Comparison of ENCODE assay signal across 8 mouse cellular contexts in the genomic region with DNA sequence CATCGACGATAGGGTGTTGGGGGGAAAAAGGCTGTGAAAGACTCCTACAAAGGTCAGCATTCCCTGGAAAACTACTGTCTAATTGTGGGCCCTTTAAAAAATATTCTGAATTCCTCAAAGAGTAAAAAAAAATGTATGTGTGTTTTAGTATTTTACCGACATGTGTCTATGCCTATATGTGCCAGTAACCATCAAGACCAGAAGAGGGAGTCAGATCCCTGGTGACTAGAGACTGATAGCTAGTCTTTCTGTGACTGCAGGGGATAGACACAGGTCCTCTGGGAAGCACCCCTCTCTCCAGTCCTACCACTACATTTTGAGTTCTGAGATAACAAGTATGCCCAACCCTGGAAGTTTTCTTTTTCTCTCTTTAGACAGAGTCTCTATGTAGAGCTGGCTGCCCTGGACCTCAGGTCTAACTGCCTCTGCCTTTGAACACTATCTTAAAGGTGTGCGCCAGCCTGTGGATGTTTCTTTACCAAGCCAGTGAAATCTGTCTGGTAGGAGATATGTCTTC. TPM values are rescaled to one million over a fixed set of nuclear protein-coding genes. Genes with fewer than 3 reads are reported as not detected.
DNase-seq lines count a peak whose midpoint lies in the region; ATAC-seq and TF ChIP-seq lines count a peak whose summit lies in the region.

No protein-coding gene starts in this region.

- DNase-seq in 3T3-L1 (ENCODE audit: low read depth, low spot score), result peak; percentile 82
- DNase-seq in splenic B cell, adult 2 months (ENCODE audit: low read depth, low spot score), result peak; percentile 57
- no peak for DNase-seq in spleen, postnatal 10 days (ENCODE audit: low spot score in 2 of 2)
- no peak for DNase-seq in frontal cortex, postnatal 25 days (ENCODE audit: low spot score in 2 of 2)

- peaks cover 55% of the 10 kb centered on the region for H3K4me1 ChIP-seq in erythroblast, embryonic 14.5 days (ENCODE audit: control insufficient read depth)
- H3K4me1 ChIP-seq in cortical plate, adult 2 months (ENCODE audit: control insufficient read depth, insufficient read depth, low read length), result no peaks in the 10 kb centered on the region; the same call in 1 of the 2 replicates
- H3K4me1 ChIP-seq in intestine, postnatal 0 days (replicated peaks; ENCODE audit: control insufficient read depth, insufficient read depth, low read length), result no peaks in the 10 kb centered on the region; the same call in 1 of the 2 replicates

- TF ChIP-seq POLR2A in cortical plate, adult 2 months (IDR thresholded peaks at IDR 0.05; ENCODE audit: extremely low read depth, insufficient read depth, low read length), result no peak

- H3K9me3 ChIP-seq in erythroblast, embryonic 14.5 days (ENCODE audit: control insufficient read depth, low read length), result no peaks in the 10 kb centered on the region
- no peaks in the 10 kb centered on the region for H3K9me3 ChIP-seq in intestine, postnatal 0 days (ENCODE audit: control insufficient read depth)

- ATAC-seq in erythroblast, adult 5-6 weeks (replicated peaks; ENCODE audit: low FRiP score, poor library complexity, severe bottlenecking), result no peak
- ATAC-seq in intestine, postnatal 0 days, result peak; percentile 12; the same call in 1 of the 2 replicates

- peak overlapping the region; percentile 92 for H3K4me3 ChIP-seq in erythroblast, embryonic 14.5 days (replicated peaks)
- peak overlapping the region; percentile 51 for H3K4me3 ChIP-seq in cortical plate, adult 2 months (ENCODE audit: insufficient read depth, low read length)
- H3K4me3 ChIP-seq in intestine, postnatal 0 days (ENCODE audit: low read depth, low read length), result peak overlapping the region; percentile 70

- peak overlapping the region; percentile 51; the same call in 1 of the 2 replicates for H3K9ac ChIP-seq in intestine, postnatal 0 days (ENCODE audit: low read depth, low read length)

- H3K27ac ChIP-seq in cortical plate, adult 2 months (ENCODE audit: insufficient read depth, low read length), result no peak overlapping the region
- H3K27ac ChIP-seq in intestine, postnatal 0 days (ENCODE audit: low read depth, low read length), result no peak overlapping the region

- WGBS in intestine, postnatal 0 days, result 27% methylated on average over 4 of the region's 4 CpGs

- peak; percentile 23; the same call in 1 of the 2 replicates for TF ChIP-seq CTCF in cortical plate, adult 2 months (IDR thresholded peaks at IDR 0.05; ENCODE audit: extremely low read depth, insufficient read depth, low read length)
- TF ChIP-seq CTCF in intestine, postnatal 0 days (IDR thresholded peaks at IDR 0.05; ENCODE audit: low read depth), result peak; percentile 71

- H3K27me3 ChIP-seq in erythroblast, embryonic 14.5 days (ENCODE audit: control insufficient read depth), result no peaks in the 10 kb centered on the region
- H3K27me3 ChIP-seq in intestine, postnatal 0 days (replicated peaks; ENCODE audit: control insufficient read depth, insufficient read depth, low read length), result no peaks in the 10 kb centered on the region
- no peaks in the 10 kb centered on the region for H3K27me3 ChIP-seq in splenic B cell, adult 2 months (ENCODE audit: control insufficient read depth, insufficient read depth, low read length, poor library complexity, severe bottlenecking)

- peak overlapping the region; percentile 79 for H3K4me2 ChIP-seq in intestine, postnatal 0 days (replicated peaks; ENCODE audit: low read depth)

- no peaks in the 10 kb centered on the region for H3K36me3 ChIP-seq in erythroblast, embryonic 14.5 days (ENCODE audit: control insufficient read depth)
- no peaks in the 10 kb centered on the region for H3K36me3 ChIP-seq in intestine, postnatal 0 days (ENCODE audit: control insufficient read depth, insufficient read depth)
- no peaks in the 10 kb centered on the region for H3K36me3 ChIP-seq in splenic B cell, adult 2 months (ENCODE audit: control insufficient read depth, insufficient read depth, low read length, poor library complexity, severe bottlenecking)

RNA-seq across cellular contexts. Expression of gene Nop10, which starts 1.1 kb away (rescaled TPM):
- polyA plus RNA-seq in erythroblast, embryonic 14.5 days (2012), result 1.5 and 1.9 TPM in 2 replicates
- total RNA-seq in erythroblast, adult 5-6 weeks (2015; ENCODE audit: low replicate concordance), result 23.6 and 25.4 TPM in 2 replicates
- total RNA-seq in erythroblast, adult 5-6 weeks (2017; ENCODE audit: low replicate concordance), result 28.3 and 33.6 TPM in 2 replicates
- polyA plus RNA-seq in cortical plate, adult 2 months (2012; rRNA removed), result 92.6 and 101 TPM in 2 replicates
- 114 and 120 TPM in 2 replicates for polyA plus RNA-seq in intestine, postnatal 0 days (2015; fragmentation: Nextera tagmentation; extraction: Ambion mirVana)

RNA-seq across cellular contexts. Expression of gene Slc12a6, which starts 2.8 kb away (rescaled TPM):
- polyA plus RNA-seq in erythroblast, embryonic 14.5 days (2012), result 0.24 and 0.47 TPM in 2 replicates
- total RNA-seq in erythroblast, adult 5-6 weeks (2015; ENCODE audit: low replicate concordance), result 94.7 and 134 TPM in 2 replicates
- total RNA-seq in erythroblast, adult 5-6 weeks (2017; ENCODE audit: low replicate concordance), result 97.9 and 119 TPM in 2 replicates
- 109 and 113 TPM in 2 replicates for polyA plus RNA-seq in cortical plate, adult 2 months (2012; rRNA removed)
- 6.9 and 8.0 TPM in 2 replicates for polyA plus RNA-seq in intestine, postnatal 0 days (2015; fragmentation: Nextera tagmentation; extraction: Ambion mirVana)

RNA-seq across cellular contexts. Expression of gene Gm21985, which starts 3.3 kb away (rescaled TPM):
- not detected in 2 replicates for polyA plus RNA-seq in erythroblast, embryonic 14.5 days (2012)
- not detected in 2 replicates for total RNA-seq in erythroblast, adult 5-6 weeks (2015; ENCODE audit: low replicate concordance)
- 0.60 and 8.5 TPM in 2 replicates for total RNA-seq in erythroblast, adult 5-6 weeks (2017; ENCODE audit: low replicate concordance)
- polyA plus RNA-seq in cortical plate, adult 2 months (2012; rRNA removed), result 0.13 and 0.15 TPM in 2 replicates
- not detected in 2 replicates for polyA plus RNA-seq in intestine, postnatal 0 days (2015; fragmentation: Nextera tagmentation; extraction: Ambion mirVana)

RNA-seq across cellular contexts. Expression of gene Nutm1, which starts 3.7 kb away (rescaled TPM):
- not detected in 2 replicates for polyA plus RNA-seq in erythroblast, embryonic 14.5 days (2012)
- total RNA-seq in erythroblast, adult 5-6 weeks (2015; ENCODE audit: low replicate concordance), result not detected in 2 replicates
- not detected in 2 replicates for total RNA-seq in erythroblast, adult 5-6 weeks (2017; ENCODE audit: low replicate concordance)
- 0.08 and 0.10 TPM in 2 replicates for polyA plus RNA-seq in cortical plate, adult 2 months (2012; rRNA removed)
- 0.03 TPM in 1 of 2 replicates, not detected in the other for polyA plus RNA-seq in intestine, postnatal 0 days (2015; fragmentation: Nextera tagmentation; extraction: Ambion mirVana)

RNA-seq across cellular contexts. Expression of gene Lpcat4, which starts 23.6 kb away (rescaled TPM):
- polyA plus RNA-seq in erythroblast, embryonic 14.5 days (2012), result 0.11 and 0.85 TPM in 2 replicates
- 5.4 and 8.6 TPM in 2 replicates for total RNA-seq in erythroblast, adult 5-6 weeks (2015; ENCODE audit: low replicate concordance)
- total RNA-seq in erythroblast, adult 5-6 weeks (2017; ENCODE audit: low replicate concordance), result 2.6 and 5.4 TPM in 2 replicates
- polyA plus RNA-seq in cortical plate, adult 2 months (2012; rRNA removed), result 332 and 337 TPM in 2 replicates
- 8.4 TPM in 2 replicates for polyA plus RNA-seq in intestine, postnatal 0 days (2015; fragmentation: Nextera tagmentation; extraction: Ambion mirVana)

Comparison
In these comparisons a context has a peak if more than half of its experiments do, and no peak if none do; other contexts are left out.
1. DNase-seq: peak in 3T3-L1 (single experiment) and splenic B cell, adult 2 months (single experiment); none in spleen, postnatal 10 days (0 of 2) and frontal cortex, postnatal 25 days (0 of 2).
2. RNA of gene Nop10, which starts 1.1 kb away (polyA plus RNA-seq): 114 to 120 TPM in intestine, postnatal 0 days and 92.6 to 101 TPM in cortical plate, adult 2 months; 1.5 to 1.9 TPM in erythroblast, embryonic 14.5 days; every median in the first group is over 10 times any median in the second.
3. RNA of gene Slc12a6, which starts 2.8 kb away (polyA plus RNA-seq): 109 to 113 TPM in cortical plate, adult 2 months; 6.9 to 8.0 TPM in intestine, postnatal 0 days and 0.24 to 0.47 TPM in erythroblast, embryonic 14.5 days; every median in the first group is over 10 times any median in the second.
4. Peak in every context shown above with its lines, with median percentiles within 50 percentile points of each other: H3K4me3 ChIP-seq.